Mouse (Mus musculus): ENCODE results near the gene Inpp5a. TPM values are rescaled to one million over a fixed set of nuclear protein-coding genes. Genes with fewer than 3 reads are reported as not detected.

Gene Inpp5a
- polyA plus RNA-seq, 1 experiment: 27.5 TPM

DNA sequence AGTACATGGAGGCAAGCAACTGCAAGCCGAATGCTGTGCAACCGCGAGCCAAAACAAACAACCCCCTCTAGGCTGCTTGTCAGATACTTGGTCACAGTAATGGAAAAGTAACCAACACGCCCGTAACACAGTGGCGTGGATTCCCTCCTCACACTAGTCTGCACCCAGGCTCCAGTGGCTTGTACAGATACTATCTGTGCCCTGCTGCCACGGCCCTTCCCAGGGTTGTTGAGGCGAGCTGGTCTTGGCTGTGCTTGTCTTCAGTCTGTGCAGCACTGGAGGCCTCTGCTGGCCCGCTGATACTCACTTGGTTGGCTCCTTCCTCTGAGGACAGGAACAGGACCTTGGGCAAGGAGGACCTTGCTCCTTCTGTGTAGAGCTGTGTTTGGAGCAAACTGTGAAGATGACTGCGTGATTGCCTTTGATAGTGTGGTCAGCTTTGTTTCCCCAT is 52.9 kb downstream of the Inpp5a start:
- Histone ChIP-seq H3K4me3 (ENCODE audit: insufficient read depth, low read depth, low read length) (no peak overlapping the region), H3K4me1 (ENCODE audit: control insufficient read depth, insufficient read depth, low read length) (peaks cover 21% of the 10 kb centered on the region), H3K27me3 (replicated peaks; ENCODE audit: control insufficient read depth, insufficient read depth, low read length) (no peaks in the 10 kb centered on the region), H3K36me3 (ENCODE audit: control insufficient read depth, insufficient read depth, low read length) (no peaks in the 10 kb centered on the region), H3K27ac (ENCODE audit: insufficient read depth, low read depth, low read length) (no peak overlapping the region)
- WGBS: 43% methylated on average over 10 of the region's 10 CpGs
- DNase-seq: peak; percentile 43
- TF ChIP-seq POLR2A (IDR thresholded peaks at IDR 0.05; ENCODE audit: low read depth, low read length) (no peak), CTCF (conservative IDR thresholded peaks at IDR 0.05; ENCODE audit: insufficient read depth, insufficient read length, low read depth, low read length) (0 out of 2 replicates have a peak, but pooled peaks have one; percentile 22)

- H3K4me3 ChIP-seq (ENCODE audit: insufficient read depth, low read depth, low read length): no peak overlapping the region
- TF ChIP-seq CTCF (conservative IDR thresholded peaks at IDR 0.05; ENCODE audit: insufficient read depth, insufficient read length, low read depth, low read length) (no peak), POLR2A (IDR thresholded peaks at IDR 0.05; ENCODE audit: low read depth, low read length) (no peak)
- H3K27ac ChIP-seq (ENCODE audit: insufficient read depth, low read depth, low read length): no peak overlapping the region
- 80% methylated on average over 8 of the region's 8 CpGs for WGBS
- no peaks in the 10 kb centered on the region for H3K36me3 ChIP-seq (ENCODE audit: control insufficient read depth, insufficient read depth, low read length)
- no peak for DNase-seq
- peaks cover 8% of the 10 kb centered on the region; the same call in 1 of the 2 replicates for H3K4me1 ChIP-seq (ENCODE audit: control insufficient read depth, insufficient read depth, low read length)
- H3K27me3 ChIP-seq (replicated peaks; ENCODE audit: control insufficient read depth, insufficient read depth, low read length): no peaks in the 10 kb centered on the region
These were observed 56.7 kb downstream of the Inpp5a start for GRCm38 (mm10) chr7:139445621-139446020.

GRCm38 (mm10) chr7:139447381-139447780 is 58.5 kb downstream of the Inpp5a start:
- TF ChIP-seq POLR2A (IDR thresholded peaks at IDR 0.05; ENCODE audit: low read depth, low read length) (no peak), CTCF (conservative IDR thresholded peaks at IDR 0.05; ENCODE audit: insufficient read depth, insufficient read length, low read depth, low read length) (no peak)
- 69% methylated on average over 3 of the region's 3 CpGs for WGBS
- H3K4me3 ChIP-seq (ENCODE audit: insufficient read depth, low read depth, low read length): no peak overlapping the region
- no peaks in the 10 kb centered on the region for H3K36me3 ChIP-seq (ENCODE audit: control insufficient read depth, insufficient read depth, low read length)
- H3K27me3 ChIP-seq (replicated peaks; ENCODE audit: control insufficient read depth, insufficient read depth, low read length): no peaks in the 10 kb centered on the region
- H3K4me1 ChIP-seq (ENCODE audit: control insufficient read depth, insufficient read depth, low read length): peaks cover 7% of the 10 kb centered on the region
- DNase-seq: no peak
- no peak overlapping the region for H3K27ac ChIP-seq (ENCODE audit: insufficient read depth, low read depth, low read length)

GRCm38 (mm10) chr7:139450186-139450998 is 61.5 kb downstream of the Inpp5a start:
- DNase-seq: no peak
- WGBS: 76% methylated on average over 16 of the region's 16 CpGs

GRCm38 (mm10) chr7:139451711-139452110 is 62.8 kb downstream of the Inpp5a start:
- TF ChIP-seq POLR2A (IDR thresholded peaks at IDR 0.05; ENCODE audit: low read depth, low read length): no peak
- no peak for TF ChIP-seq CTCF (conservative IDR thresholded peaks at IDR 0.05; ENCODE audit: insufficient read depth, insufficient read length, low read depth, low read length)
- no peaks in the 10 kb centered on the region for H3K27me3 ChIP-seq (replicated peaks; ENCODE audit: control insufficient read depth, insufficient read depth, low read length)
- WGBS: 87% methylated on average over 5 of the region's 5 CpGs
- peaks cover 18% of the 10 kb centered on the region for H3K4me1 ChIP-seq (ENCODE audit: control insufficient read depth, insufficient read depth, low read length)
- H3K36me3 ChIP-seq (ENCODE audit: control insufficient read depth, insufficient read depth, low read length): no peaks in the 10 kb centered on the region
- no peak overlapping the region for H3K4me3 ChIP-seq (ENCODE audit: insufficient read depth, low read depth, low read length)
- DNase-seq: no peak
- no peak overlapping the region for H3K27ac ChIP-seq (ENCODE audit: insufficient read depth, low read depth, low read length)

More at GRCm38 (mm10) chr7:139450186-139450998, 61.5 kb downstream of the Inpp5a start:
- no peak overlapping the region for H3K27ac ChIP-seq (ENCODE audit: insufficient read depth, low read depth, low read length)
- H3K4me1 ChIP-seq (ENCODE audit: control insufficient read depth, insufficient read depth, low read length): peaks cover 18% of the 10 kb centered on the region
- H3K27me3 ChIP-seq (replicated peaks; ENCODE audit: control insufficient read depth, insufficient read depth, low read length): no peaks in the 10 kb centered on the region
- no peak overlapping the region for H3K4me3 ChIP-seq (ENCODE audit: insufficient read depth, low read depth, low read length)
- H3K36me3 ChIP-seq (ENCODE audit: control insufficient read depth, insufficient read depth, low read length): no peaks in the 10 kb centered on the region
- TF ChIP-seq CTCF (conservative IDR thresholded peaks at IDR 0.05; ENCODE audit: insufficient read depth, insufficient read length, low read depth, low read length) (no peak), POLR2A (IDR thresholded peaks at IDR 0.05; ENCODE audit: low read depth, low read length) (no peak)

GRCm38 (mm10) chr7:139452199-139452598 is 63.3 kb downstream of the Inpp5a start:
- DNase-seq: no peak
- no peak for TF ChIP-seq POLR2A (IDR thresholded peaks at IDR 0.05; ENCODE audit: low read depth, low read length)
- no peak for TF ChIP-seq CTCF (conservative IDR thresholded peaks at IDR 0.05; ENCODE audit: insufficient read depth, insufficient read length, low read depth, low read length)
- Histone ChIP-seq H3K27me3 (replicated peaks; ENCODE audit: control insufficient read depth, insufficient read depth, low read length) (no peaks in the 10 kb centered on the region), H3K27ac (ENCODE audit: insufficient read depth, low read depth, low read length) (no peak overlapping the region), H3K4me1 (ENCODE audit: control insufficient read depth, insufficient read depth, low read length) (peaks cover 18% of the 10 kb centered on the region), H3K36me3 (ENCODE audit: control insufficient read depth, insufficient read depth, low read length) (no peaks in the 10 kb centered on the region), H3K4me3 (ENCODE audit: insufficient read depth, low read depth, low read length) (no peak overlapping the region)
- WGBS: 76% methylated on average over 2 of the region's 2 CpGs

GRCm38 (mm10) chr7:139453198-139453597 is 64.3 kb downstream of the Inpp5a start:
- H3K36me3 ChIP-seq (ENCODE audit: control insufficient read depth, insufficient read depth, low read length): no peaks in the 10 kb centered on the region
- no peak for TF ChIP-seq POLR2A (IDR thresholded peaks at IDR 0.05; ENCODE audit: low read depth, low read length)
- TF ChIP-seq CTCF (conservative IDR thresholded peaks at IDR 0.05; ENCODE audit: insufficient read depth, insufficient read length, low read depth, low read length): no peak
- 17% methylated on average over 1 of the region's 1 CpGs for WGBS
- DNase-seq: no peak
- H3K4me1 ChIP-seq (ENCODE audit: control insufficient read depth, insufficient read depth, low read length): peaks cover 18% of the 10 kb centered on the region
- H3K27ac ChIP-seq (ENCODE audit: insufficient read depth, low read depth, low read length): no peak overlapping the region
- H3K4me3 ChIP-seq (ENCODE audit: insufficient read depth, low read depth, low read length): no peak overlapping the region
- H3K27me3 ChIP-seq (replicated peaks; ENCODE audit: control insufficient read depth, insufficient read depth, low read length): no peaks in the 10 kb centered on the region
